Mouse (Mus musculus) intestine, embryonic 15.5 days (tissue): ENCODE data around the gene 4933402J07Rik. TPM values are rescaled to one million over a fixed set of nuclear protein-coding genes. Genes with fewer than 3 reads are reported as not detected.

ENCODE experiments used
- ATAC-seq: fragments of 200-750 bp; cut with Nextera tagmentation; 2 replicates; pipeline ENCODE4 v1.8.0; 2017; ENCODE audit warnings: moderate TSS enrichment, moderate library complexity
- H3K27ac ChIP-seq: fragments of 300-500 bp; sonication (generic); 2 replicates; pipeline ENCODE4 v1.5.1; 2015; ENCODE audit warnings: mild to moderate bottlenecking, inconsistent platforms
- H3K27me3 ChIP-seq: fragments of 300-500 bp; sonication (generic); replicated peaks from 2 replicates; pipeline ENCODE4 v1.6.1; 2015; ENCODE audit warnings: inconsistent platforms
- H3K36me3 ChIP-seq: fragments of 300-500 bp; sonication (generic); 2 replicates; pipeline ENCODE4 v1.6.1; 2015; ENCODE audit warnings: inconsistent platforms
- H3K4me1 ChIP-seq: fragments of 300-500 bp; sonication (generic); replicated peaks from 2 replicates; pipeline ENCODE4 v1.6.1; 2015; ENCODE audit warnings: inconsistent platforms
- H3K4me2 ChIP-seq: fragments of 300-500 bp; sonication (generic); replicated peaks from 2 replicates; pipeline ENCODE4 v1.6.1; 2015; ENCODE audit warnings: mild to moderate bottlenecking, inconsistent platforms
- H3K4me3 ChIP-seq: fragments of 300-500 bp; sonication (generic); replicated peaks from 2 replicates; pipeline ENCODE4 v1.5.1; 2015; ENCODE audit warnings: inconsistent platforms
- H3K9ac ChIP-seq: fragments of 300-500 bp; sonication (generic); 2 replicates; pipeline ENCODE4 v1.6.1; 2015; ENCODE audit warnings: inconsistent platforms
- H3K9me3 ChIP-seq: fragments of 300-500 bp; sonication (generic); 2 replicates; pipeline ENCODE4 v1.6.1; 2016; ENCODE audit warnings: inconsistent platforms
- WGBS: fragments of 180-500 bp; shearing (Covaris S2); methylation state at CpG from one replicate; pipeline ENCODE4 v1.1.7; 2015; 5-methylcytosine and 5-hydroxymethylcytosine counted together
- polyA plus RNA-seq: library from polyadenylated mRNA; unstranded; fragments of >200 nt; fragmentation: Nextera tagmentation; extraction: Ambion mirVana; gene quantifications from 2 replicates; pipeline ENCODE4 v1.2.1, GENCODE M21; 2015

4933402J07Rik gene
- polyA plus RNA-seq, 1 experiment from 2014 or later: not detected

- Histone ChIP-seq H3K27ac (no peak overlapping the region), H3K27me3 (no peaks in the 10 kb centered on the region), H3K4me3 (no peak overlapping the region), H3K36me3 (no peaks in the 10 kb centered on the region), H3K9me3 (no peaks in the 10 kb centered on the region), H3K9ac (no peak overlapping the region), H3K4me2 (no peak overlapping the region), H3K4me1 (no peaks in the 10 kb centered on the region)
- ATAC-seq: no peak
- 41% methylated on average over 6 of the region's 6 CpGs for WGBS
These were observed 66.0 kb downstream of the 4933402J07Rik start for GRCm38 (mm10) chr8:87629656-87630055.

- H3K4me1 ChIP-seq: no peaks in the 10 kb centered on the region
- no peak for ATAC-seq
- no peaks in the 10 kb centered on the region for H3K9me3 ChIP-seq
- H3K4me2 ChIP-seq: no peak overlapping the region
- H3K27me3 ChIP-seq: no peaks in the 10 kb centered on the region
- no peak overlapping the region for H3K4me3 ChIP-seq
- 83% methylated on average over 7 of the region's 7 CpGs for WGBS
- H3K27ac ChIP-seq: no peak overlapping the region
- H3K9ac ChIP-seq: no peak overlapping the region
- no peaks in the 10 kb centered on the region for H3K36me3 ChIP-seq
These were observed 68.1 kb downstream of the 4933402J07Rik start for GRCm38 (mm10) chr8:87631776-87632175.

GRCm38 (mm10) chr8:87636226-87636742, 72.6 kb downstream of the 4933402J07Rik start:
- 70% methylated on average over 11 of the region's 11 CpGs for WGBS

More at GRCm38 (mm10) chr8:87636226-87636742, 72.6 kb downstream of the 4933402J07Rik start:
- Histone ChIP-seq H3K9me3 (no peaks in the 10 kb centered on the region), H3K4me1 (no peaks in the 10 kb centered on the region), H3K4me2 (no peak overlapping the region), H3K36me3 (no peaks in the 10 kb centered on the region), H3K27me3 (no peaks in the 10 kb centered on the region), H3K9ac (no peak overlapping the region), H3K27ac (no peak overlapping the region), H3K4me3 (no peak overlapping the region)
- ATAC-seq: no peak

Other genes with a start within 250 kb of the 4933402J07Rik start
- 0.09 and 0.23 TPM in 2 replicates for gene Cbln1, start 91.2 kb upstream of the 4933402J07Rik start, polyA plus RNA-seq